Mouse (Mus musculus) monocyte, adult 59 days (primary cell): ENCODE measurements around the gene Dll3. TPM values are rescaled to one million over a fixed set of nuclear protein-coding genes. Genes with fewer than 3 reads are reported as not detected.

Source experiments
- total RNA-seq, 2 experiments: library from RNA; stranded (reverse); gene quantifications; one replicate each; pipeline ENCODE4 v1.2.4; 2023

Dll3 gene
- not detected for total RNA-seq

DNA sequence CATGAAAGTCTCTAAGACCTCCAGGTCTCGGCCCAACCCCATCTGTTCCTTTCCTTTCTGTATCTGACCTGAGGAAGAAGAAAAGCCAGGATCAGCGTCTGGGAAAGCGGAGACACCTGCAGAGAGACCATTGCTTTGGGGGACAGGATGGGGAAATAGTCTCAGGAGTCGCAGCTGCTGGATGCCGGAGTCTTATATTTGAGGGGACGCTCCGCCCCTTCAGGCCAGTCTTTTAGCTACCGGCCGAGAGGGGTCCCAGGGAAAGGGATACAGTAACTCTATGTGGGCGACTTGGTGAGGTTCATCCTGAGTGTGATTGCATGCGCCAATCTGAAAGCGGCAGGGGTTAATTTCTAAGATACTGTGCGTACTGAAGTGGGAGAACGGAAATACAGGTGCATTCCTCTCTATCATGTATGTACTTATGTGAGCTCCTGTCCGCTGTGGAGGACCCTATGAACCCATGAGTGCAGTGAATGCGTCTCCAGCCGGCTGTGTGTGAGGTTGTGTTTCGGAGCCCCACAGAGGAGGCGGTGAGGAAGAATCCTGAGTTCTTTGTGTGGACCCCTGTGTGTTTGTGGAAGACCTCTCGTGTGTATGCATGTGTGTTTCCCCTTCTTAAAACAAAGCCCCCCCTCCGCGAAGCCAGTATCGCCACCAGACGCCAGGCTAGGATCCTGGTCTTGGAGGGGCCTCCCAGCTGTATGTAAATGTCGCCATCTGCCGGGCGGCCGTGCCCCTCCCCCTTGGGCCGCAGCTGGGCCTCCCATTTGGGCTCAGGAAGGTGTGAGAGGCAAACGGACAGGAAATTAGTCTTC, at the start of gene Dll3:
Dll3 (minus strand) TSS at position 623 of the 818 bp plus-strand sequence.

DNA sequence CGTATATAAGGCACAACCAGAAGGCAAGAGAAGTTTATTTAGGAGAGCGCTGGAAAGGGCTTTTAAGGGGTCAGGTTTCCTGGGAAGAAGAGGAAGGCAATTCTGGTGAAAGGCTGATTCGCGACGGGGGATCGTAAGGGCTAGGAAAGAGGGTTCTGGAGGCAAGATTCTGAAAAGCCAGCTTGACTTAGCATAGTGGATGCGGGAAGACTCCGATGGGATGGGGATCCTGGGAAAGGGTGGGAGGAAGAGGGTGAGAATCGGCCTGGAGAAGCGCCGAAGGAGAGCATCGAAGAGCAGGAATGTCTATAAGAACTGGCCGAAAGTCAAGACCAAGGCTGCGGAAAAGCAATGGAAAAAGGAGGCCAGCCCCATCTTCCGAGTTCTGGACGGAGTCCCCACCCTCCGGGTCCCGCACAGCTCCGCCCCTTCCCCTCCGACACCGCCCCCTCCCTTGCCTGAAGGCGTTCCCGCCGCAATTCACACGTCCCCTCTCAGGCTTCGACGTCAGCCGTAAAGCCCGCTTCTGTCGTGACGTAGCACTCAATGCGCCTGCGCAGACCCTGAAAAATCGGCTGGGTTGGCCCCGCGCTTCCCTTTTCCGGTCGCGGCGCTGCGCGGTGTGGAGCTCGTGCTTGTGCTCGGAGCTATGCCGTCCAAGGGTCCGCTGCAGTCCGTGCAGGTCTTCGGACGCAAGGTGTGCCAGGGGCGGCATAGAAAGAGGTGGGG, 48.3 kb upstream of the Dll3 start, which contains the start of gene Rps16:
Rps16 (plus strand) TSS at position 498 of the 729 bp plus-strand sequence.

DNA sequence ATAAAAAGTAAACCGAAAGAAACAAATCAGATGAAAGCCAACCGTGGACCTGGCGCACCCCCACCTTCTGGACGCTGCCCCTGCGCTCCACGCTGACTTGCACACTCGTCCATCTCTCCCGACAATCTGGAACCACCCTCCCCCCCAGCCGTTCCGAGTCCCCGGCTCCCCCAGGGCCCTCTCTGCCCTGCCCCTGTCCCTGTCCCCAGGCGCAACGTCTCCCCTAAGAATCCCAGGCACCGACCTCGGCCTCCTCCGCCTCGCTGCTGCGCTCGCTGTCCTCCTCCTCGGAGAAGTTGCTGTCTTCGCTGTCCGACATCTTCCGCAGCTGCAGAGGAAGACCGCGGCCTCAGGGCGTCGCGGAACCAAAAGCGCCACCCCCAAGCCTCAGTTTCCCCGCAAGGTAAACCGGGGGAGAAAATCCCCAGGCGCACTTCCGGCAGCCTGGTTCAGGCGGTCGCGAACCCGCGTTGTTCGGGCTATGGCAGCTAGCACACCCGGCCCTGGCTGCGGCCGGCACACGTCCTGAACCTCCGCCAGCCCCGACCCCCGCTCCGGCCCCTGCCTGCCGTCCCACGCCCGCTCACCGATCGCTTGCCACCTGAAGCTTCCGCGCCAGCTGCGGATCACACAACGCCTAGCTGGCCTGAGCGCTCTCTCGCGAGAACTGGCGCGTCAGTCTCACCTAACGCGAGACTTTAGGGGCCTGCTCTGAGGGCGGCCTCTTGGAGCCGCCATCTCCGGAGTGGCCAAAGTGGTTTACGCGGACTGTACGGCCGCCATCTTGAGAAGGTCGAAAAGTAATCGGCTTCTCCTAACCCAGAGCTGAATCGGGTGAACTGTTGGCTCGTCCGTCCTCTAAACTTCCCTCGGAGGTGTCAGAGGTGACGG, 36.3 kb upstream of the Dll3 start, which contains the start of gene Supt5:
Supt5 (minus strand) TSS at position 639 of the 891 bp plus-strand sequence.

DNA sequence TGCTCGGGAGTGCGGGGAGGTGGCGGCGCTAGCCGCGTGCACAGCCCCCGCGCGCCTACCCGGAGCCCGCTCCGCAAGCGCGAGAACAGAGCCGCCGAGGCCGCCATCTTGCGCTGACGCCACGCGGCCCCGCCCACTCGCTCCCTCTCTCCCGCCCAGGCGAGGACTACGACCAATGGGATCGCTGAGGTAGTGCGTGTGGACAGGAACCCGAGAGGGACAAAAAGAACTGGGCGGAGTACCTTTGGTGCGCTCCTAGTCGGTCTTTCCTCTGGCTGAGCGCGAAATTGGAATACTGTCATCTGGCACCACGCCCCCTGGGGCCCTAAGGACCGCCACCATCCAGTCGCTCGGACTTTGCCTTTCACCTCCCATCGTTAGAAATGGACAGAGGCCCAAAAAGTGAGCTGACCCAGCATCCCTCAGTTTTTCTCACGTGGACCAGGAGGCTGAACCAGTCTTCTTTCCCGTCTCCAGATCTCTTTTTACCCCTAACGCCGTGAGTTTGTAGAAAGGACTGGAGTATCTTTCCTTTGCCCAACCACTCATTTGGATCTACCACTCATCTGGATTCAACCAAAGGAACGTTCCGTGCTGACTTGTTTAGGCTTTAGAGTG, 10.0 kb upstream of the Dll3 start, which contains the start of gene Timm50:
Timm50 (minus strand) TSS at position 147 of the 618 bp plus-strand sequence.

DNA sequence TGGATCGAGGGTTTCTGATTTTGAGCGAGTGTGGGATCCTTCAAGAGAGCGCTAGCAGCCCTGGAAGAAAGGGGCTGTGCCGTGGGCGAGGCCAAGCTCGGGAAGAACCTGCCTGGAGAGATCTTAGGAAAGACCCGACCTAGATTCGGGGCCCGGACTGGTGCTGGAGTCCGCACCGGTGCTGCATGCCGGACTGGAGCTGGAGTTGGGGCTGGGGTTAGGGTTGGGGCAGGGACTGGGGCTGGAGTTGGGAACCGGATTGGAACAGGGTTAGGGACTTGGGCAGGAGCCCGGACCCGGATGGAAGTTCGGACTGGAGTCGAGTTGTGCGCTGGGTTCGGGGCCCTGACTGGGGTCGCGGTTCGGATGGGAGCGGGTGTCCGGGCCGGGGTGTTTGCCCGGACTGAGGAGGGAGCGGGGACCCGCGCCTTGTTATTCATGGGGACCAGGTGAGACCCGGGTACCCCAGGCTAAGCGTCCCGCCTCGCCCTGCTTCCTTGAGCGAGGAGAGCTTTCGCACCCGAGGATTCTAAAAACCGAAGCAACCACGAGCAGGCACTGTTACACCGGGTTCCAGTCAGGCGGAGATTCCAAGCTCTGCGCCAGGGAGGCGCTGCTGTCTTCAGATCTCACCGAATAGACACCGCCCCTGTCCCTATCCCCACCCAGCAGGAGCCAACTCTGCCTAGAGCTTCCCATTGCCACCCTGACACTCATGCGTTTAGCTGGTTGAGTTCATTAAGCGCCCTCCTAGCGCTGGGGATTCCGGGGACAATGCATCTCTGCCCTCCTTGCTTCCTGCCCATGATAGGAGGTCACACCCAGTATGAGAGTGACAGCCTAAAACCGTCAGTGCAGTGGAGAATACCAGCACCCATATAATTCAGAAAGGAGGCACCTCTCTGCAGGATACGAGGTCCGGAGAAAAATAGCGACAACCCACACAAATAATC, 11.1 kb downstream of the Dll3 start, which contains the start of gene Selenov:
Selenov (minus strand) TSS at position 549 of the 953 bp plus-strand sequence.

DNA sequence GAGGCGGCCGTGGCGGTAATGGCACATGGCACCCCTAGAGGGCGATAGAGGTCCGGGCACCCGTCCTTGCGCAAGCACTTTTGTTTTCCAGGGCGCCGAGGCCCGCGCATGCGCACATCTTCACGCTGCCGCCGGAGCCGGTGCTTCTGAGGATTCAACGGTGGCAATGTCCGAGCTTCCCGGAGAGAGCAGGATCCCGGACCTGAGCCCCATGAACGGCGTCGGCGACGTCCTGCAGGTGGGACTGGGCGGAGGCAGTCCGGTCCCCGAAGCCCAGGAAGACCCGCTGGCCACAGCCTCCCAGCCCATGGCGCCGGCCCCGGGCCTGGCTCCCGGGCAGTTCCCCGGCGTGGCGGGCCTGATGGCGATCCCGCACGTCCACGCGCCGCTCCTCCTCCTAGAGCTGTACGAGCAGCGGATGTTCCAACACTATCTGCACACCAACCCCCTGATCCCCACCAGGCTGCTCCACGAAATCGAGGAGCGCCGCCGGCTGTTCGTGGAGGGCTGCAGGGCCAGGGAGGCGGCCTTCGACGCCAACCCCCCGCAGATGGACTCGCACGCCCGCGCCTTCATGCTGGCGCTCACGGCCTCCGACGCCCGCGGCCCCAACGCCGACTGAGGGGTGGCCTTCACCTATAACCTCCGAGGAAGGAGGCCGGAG, 24.3 kb downstream of the Dll3 start, which contains the start of gene Eid2b:
Eid2b (plus strand) TSS at position 125 of the 664 bp plus-strand sequence.

DNA sequence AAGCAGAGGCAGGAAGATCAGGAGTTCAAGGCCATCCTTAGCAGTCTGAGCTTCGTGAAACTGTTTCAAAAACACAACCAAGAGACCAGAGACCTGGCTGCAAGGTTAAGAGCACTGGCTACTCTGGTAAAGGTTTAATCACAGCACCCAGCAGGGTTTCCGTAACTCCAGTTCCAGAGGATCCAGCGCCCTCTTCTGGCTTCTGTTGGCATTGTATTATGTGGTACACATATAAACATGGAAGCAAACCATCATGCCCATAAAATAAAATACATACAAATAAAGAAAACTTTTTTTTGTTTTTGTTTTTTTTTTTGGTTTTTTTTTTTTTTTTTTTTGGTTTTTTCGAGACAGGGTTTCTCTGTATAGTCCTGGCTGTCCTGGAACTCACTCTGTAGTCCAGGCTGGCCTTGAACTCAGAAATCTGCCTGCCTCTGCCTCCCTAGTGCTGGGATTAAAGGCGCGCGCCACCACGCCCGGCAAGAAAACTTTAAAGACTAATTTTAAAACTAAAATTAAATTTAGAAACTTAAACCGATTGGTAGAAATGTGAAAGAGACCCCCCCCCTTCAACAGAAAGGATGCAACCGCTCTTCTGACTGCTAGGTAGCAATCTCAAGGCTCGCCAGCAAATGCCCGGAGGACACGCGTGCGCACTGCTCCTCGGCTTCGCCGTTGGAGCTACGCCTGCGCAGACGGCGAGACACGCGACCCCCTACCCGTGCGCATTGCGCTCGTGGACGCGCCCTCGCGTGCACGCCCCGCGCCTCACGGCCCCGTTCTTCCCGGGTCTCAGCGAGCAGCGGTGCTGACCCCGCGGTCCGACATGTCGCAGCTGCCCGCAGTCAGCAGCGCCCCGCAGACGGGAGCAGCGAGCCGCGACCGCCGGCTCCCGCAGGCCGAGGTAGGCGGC, 34.7 kb downstream of the Dll3 start, which contains the start of gene Eid2:
Eid2 (plus strand) TSS at position 753 of the 913 bp plus-strand sequence.

Other genes with a start within 250 kb of the Dll3 start
- not detected for gene Fcgbp, start 231.0 kb downstream of the Dll3 start, total RNA-seq
- gene 9530053A07Rik, start 172.8 kb downstream of the Dll3 start, total RNA-seq: not detected
- 100 to 1,000 TPM; 127 to 139 TPM for gene Fbl, start 132.5 kb downstream of the Dll3 start, total RNA-seq
- gene Dyrk1b, start 122.8 kb downstream of the Dll3 start, total RNA-seq: 10 to 100 TPM; 14.8 to 15.4 TPM
- 1 to 10 TPM; 1.6 to 2.3 TPM for gene Eid2, start 34.4 kb downstream of the Dll3 start, total RNA-seq
- 1 to 10 TPM; 6.0 to 7.1 TPM for gene Eid2b, start 24.5 kb downstream of the Dll3 start, total RNA-seq
- gene Selenov, start 11.1 kb downstream of the Dll3 start, total RNA-seq: not detected
- 10 to 100 TPM; 28.9 to 29.0 TPM for gene Timm50, start 9.8 kb upstream of the Dll3 start, total RNA-seq
- 100 to 1,000 TPM; 118 to 123 TPM for gene Supt5, start 36.5 kb upstream of the Dll3 start, total RNA-seq
- gene Rps16, start 48.4 kb upstream of the Dll3 start, total RNA-seq: 1,000 to 10,000 TPM; 1,784 to 1,904 TPM
- 10 to 100 TPM; 38.7 to 42.8 TPM for gene Plekhg2, start 70.4 kb upstream of the Dll3 start, total RNA-seq
- 1,000 to 10,000 TPM; 3,101 to 3,326 TPM for gene Zfp36, start 78.0 kb upstream of the Dll3 start, total RNA-seq
- 10 to 100 TPM; 15.0 to 18.4 TPM for gene Med29, start 90.5 kb upstream of the Dll3 start, total RNA-seq
- 100 to 1,000 TPM; 153 to 188 TPM for gene Paf1, start 90.7 kb upstream of the Dll3 start, total RNA-seq
- gene Gmfg, start 135.2 kb upstream of the Dll3 start, total RNA-seq: 100 to 1,000 TPM; 265 to 280 TPM
- 10 to 100 TPM; 10.6 to 17.6 TPM for gene Lrfn1, start 149.7 kb upstream of the Dll3 start, total RNA-seq
- gene Ifnl2, start 208.2 kb upstream of the Dll3 start, total RNA-seq: not detected
- not detected for gene Ifnl3, start 220.6 kb upstream of the Dll3 start, total RNA-seq
- not detected for gene Sycn, start 238.6 kb upstream of the Dll3 start, total RNA-seq
- gene Nccrp1, start 245.0 kb upstream of the Dll3 start, total RNA-seq: 1 to 10 TPM; 1.5 to 2.3 TPM